Mouse (Mus musculus): Measurements from ENCODE around the gene Nup98. TPM values are rescaled to one million over a fixed set of nuclear protein-coding genes. Genes with fewer than 3 reads are reported as not detected.

Nup98 gene
- total RNA-seq, 2 experiments from 2014 or later = 40.7 to 45.0 TPM

GRCm38 (mm10) chr7:102223883-102224738 lies 14.1 kb upstream of the Nup98 start:
- no peak overlapping the region; the same call in 1 of the 2 replicates for H3K4me3 ChIP-seq
- no peak for DNase-seq (ENCODE audit: low spot score in 2 of 2)
- peak overlapping the region; percentile 89; the same call in 1 of the 2 replicates for H3K27ac ChIP-seq
- TF ChIP-seq CTCF (conservative IDR thresholded peaks at IDR 0.05) = no peak

- Histone ChIP-seq H3K27ac (peak overlapping the region; percentile 89), H3K4me3 (peak overlapping the region; percentile 68)
- peak; percentile 64 to 66 for DNase-seq (ENCODE audit: low spot score in 2 of 2)
- TF ChIP-seq CTCF (conservative IDR thresholded peaks at IDR 0.05) = no peak
Observed at GRCm38 (mm10) chr7:102222830-102223556, 13.0 kb upstream of the Nup98 start.

- peak; percentile 66 for TF ChIP-seq CTCF (conservative IDR thresholded peaks at IDR 0.05)
- DNase-seq (ENCODE audit: low spot score in 2 of 2) = peak; percentile 38 to 44
- Histone ChIP-seq H3K27ac (peak overlapping the region; percentile 89), H3K4me3 (peak overlapping the region; percentile 68)
Observed at GRCm38 (mm10) chr7:102222336-102222735, 12.4 kb upstream of the Nup98 start.

DNA sequence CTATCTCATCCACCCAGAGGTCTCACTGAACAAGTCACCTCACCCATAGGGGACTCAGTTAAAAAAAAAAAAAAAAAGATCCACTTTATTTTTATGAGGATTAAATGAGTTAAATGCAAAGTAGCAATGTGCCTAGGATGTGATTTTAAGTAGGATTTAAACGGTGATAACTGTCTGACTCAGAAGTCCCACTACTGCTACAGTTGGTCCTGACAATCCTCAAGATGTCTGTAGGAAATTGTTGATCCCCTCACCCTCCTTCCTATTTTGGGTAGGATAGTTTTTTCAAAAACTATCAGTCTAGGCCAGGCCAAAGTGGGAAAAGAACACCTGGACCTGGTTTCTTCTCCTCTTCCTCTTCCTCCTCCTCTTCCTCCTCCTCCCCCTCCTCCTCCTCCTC lies 11.9 kb upstream of the Nup98 start:
- no peak for TF ChIP-seq CTCF (conservative IDR thresholded peaks at IDR 0.05)
- H3K4me3 ChIP-seq = no peak overlapping the region
- H3K27ac ChIP-seq = peak overlapping the region; percentile 63
- DNase-seq (ENCODE audit: low spot score in 2 of 2) = no peak

GRCm38 (mm10) chr7:102211071-102211470 lies 1.1 kb upstream of the Nup98 start:
- no peak for DNase-seq (ENCODE audit: low spot score in 2 of 2)
- peak; percentile 60 for TF ChIP-seq CTCF (conservative IDR thresholded peaks at IDR 0.05)
- H3K4me3 ChIP-seq = peak overlapping the region; percentile 70
- H3K27ac ChIP-seq = peak overlapping the region; percentile 92

DNA sequence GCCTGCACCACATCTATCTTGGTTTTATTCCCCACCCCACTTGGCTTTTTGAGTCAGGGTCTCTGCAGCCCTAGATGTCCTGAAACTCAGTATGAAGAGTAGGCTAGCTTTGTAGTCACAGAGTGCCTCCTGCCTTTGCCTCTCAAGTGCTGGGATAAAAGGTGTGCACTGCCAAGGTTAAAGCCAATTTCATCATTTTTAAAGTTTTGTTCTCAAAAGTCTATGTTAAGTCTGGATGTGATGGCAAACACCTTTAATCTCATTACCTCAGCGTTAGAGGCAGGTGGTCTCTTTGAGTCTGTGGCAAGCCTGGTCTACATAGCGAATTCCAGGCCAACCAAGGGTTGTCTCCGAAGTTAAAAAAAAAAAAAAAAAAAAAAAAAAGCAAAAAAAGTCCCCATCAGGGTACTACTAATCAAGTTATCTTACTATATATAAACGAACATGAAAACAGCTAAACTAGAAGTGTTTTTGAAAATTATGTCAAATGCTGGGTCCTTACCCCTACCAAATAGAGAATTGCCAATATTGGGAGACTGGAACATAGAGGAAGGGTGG lies 1.1 kb downstream of the Nup98 start:
- Histone ChIP-seq H3K4me3 (peak overlapping the region; percentile 87), H3K27ac (peak overlapping the region; percentile 98)
- TF ChIP-seq CTCF (conservative IDR thresholded peaks at IDR 0.05) = no peak
- DNase-seq (ENCODE audit: low spot score in 2 of 2) = no peak

GRCm38 (mm10) chr7:102205646-102206045 lies 4.3 kb downstream of the Nup98 start:
- Histone ChIP-seq H3K27ac (no peak overlapping the region), H3K4me3 (no peak overlapping the region)
- no peak for DNase-seq (ENCODE audit: low spot score in 2 of 2)
- peak; percentile 58 for TF ChIP-seq CTCF (conservative IDR thresholded peaks at IDR 0.05)

DNA sequence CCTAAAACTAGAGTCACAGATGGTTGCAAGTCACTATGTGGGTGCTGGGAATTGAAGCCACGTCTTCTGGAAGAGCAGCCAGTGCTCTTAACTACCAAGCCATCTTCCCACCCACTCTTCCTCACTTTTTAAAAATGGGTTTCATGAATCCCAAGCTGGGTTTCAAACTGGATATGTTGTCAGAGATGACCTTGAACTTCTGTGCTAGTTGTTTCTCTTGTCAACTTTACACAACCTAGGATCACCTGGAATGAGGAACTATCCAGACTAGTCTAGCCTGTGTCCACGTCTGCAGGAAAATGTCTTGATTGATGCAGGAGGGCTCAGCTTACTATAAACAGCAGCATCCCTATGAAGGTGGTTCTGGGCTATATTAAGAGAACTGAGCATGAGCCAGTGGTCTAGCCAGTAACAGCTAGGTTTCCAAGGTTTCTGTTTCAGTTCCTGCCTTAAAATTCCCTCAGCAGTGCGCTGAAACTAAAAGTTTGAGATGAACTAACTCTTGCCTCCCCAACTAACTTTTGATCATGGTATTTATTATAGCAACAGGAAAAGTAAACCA lies 5.6 kb downstream of the Nup98 start:
- TF ChIP-seq CTCF (conservative IDR thresholded peaks at IDR 0.05) = no peak
- DNase-seq (ENCODE audit: low spot score in 2 of 2) = no peak

DNA sequence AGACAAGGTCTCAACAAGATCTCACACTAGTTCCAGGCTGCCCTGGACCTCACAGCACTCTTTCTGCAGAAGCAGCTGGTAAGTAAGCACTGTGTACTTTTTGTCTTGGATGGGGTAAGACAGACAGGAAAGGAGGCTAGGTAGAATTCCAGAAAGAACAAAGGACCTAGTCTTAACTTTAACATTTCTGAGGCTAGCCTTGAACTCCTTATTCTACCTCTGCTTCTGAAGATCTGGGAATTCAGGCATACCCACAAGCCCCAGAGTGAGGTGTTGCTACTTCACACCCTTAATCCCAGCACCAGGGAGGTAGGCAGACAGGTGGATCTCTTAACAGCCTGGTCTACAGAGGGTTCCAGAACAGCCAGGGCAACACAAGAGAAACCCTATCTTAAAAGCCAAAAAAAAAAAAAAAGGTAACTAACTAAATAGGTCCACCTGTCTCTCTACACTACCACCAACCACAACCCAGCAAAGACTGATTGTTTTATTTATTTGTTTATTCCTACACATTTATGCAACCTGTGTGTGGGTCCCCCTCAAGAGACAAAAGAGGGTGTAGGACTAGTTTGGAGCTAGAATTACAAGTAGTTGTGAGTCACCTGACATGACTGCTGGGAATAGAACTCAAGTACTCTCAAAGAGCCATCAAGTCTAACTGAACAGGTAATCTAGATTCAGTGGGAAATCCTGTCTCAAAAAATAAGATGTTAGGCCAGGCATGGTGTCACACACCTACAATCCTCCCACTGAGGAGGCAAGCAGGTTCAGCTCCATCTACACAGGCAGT lies 8.8 kb downstream of the Nup98 start:
- no peak for TF ChIP-seq CTCF (conservative IDR thresholded peaks at IDR 0.05)
- no peak for DNase-seq (ENCODE audit: low spot score in 2 of 2)
- Histone ChIP-seq H3K4me3 (no peak overlapping the region), H3K27ac (no peak overlapping the region)

More for the DNA sequence above, 5.6 kb downstream of the Nup98 start:
- Histone ChIP-seq H3K4me3 (no peak overlapping the region), H3K27ac (no peak overlapping the region)

GRCm38 (mm10) chr7:102200576-102200975 lies 9.4 kb downstream of the Nup98 start:
- H3K4me3 ChIP-seq = no peak overlapping the region
- TF ChIP-seq CTCF (conservative IDR thresholded peaks at IDR 0.05) = no peak

DNA sequence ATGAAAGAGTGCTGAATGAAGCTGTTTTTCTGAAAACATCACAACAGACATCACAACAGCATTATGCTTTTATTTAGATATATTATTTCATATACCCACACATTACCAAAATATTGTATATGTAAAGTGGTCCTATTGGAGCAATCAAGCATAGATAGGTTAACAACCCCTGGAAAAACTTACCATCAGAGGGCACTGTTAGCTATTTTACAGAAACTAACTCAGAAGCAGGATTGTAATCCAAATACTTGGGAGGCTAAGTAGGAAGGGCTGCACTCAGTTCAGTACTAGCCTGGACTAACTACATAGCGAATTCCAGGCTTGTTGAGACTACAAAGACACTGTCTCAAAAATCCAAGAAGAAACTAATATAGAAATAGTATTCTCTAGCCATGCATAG lies 17.6 kb downstream of the Nup98 start:
- no peak for DNase-seq (ENCODE audit: low spot score in 2 of 2)
- H3K4me3 ChIP-seq = no peak overlapping the region
- peak; percentile 68 for TF ChIP-seq CTCF (conservative IDR thresholded peaks at IDR 0.05)
- no peak overlapping the region for H3K27ac ChIP-seq

More at GRCm38 (mm10) chr7:102200576-102200975, 9.4 kb downstream of the Nup98 start:
- no peak for DNase-seq (ENCODE audit: low spot score in 2 of 2)
- no peak overlapping the region for H3K27ac ChIP-seq

- TF ChIP-seq CTCF (conservative IDR thresholded peaks at IDR 0.05) = no peak
- Histone ChIP-seq H3K27ac (no peak overlapping the region), H3K4me3 (no peak overlapping the region)
- DNase-seq (ENCODE audit: low spot score in 2 of 2) = no peak
Observed at GRCm38 (mm10) chr7:102183849-102184248, 26.1 kb downstream of the Nup98 start.
